Mouse (Mus musculus): ENCODE data around the gene Msln. TPM values are rescaled to one million over a fixed set of nuclear protein-coding genes. Genes with fewer than 3 reads are reported as not detected.

Gene Msln
- polyA plus RNA-seq, 1 experiment from 2014 or later, result not detected

DNA sequence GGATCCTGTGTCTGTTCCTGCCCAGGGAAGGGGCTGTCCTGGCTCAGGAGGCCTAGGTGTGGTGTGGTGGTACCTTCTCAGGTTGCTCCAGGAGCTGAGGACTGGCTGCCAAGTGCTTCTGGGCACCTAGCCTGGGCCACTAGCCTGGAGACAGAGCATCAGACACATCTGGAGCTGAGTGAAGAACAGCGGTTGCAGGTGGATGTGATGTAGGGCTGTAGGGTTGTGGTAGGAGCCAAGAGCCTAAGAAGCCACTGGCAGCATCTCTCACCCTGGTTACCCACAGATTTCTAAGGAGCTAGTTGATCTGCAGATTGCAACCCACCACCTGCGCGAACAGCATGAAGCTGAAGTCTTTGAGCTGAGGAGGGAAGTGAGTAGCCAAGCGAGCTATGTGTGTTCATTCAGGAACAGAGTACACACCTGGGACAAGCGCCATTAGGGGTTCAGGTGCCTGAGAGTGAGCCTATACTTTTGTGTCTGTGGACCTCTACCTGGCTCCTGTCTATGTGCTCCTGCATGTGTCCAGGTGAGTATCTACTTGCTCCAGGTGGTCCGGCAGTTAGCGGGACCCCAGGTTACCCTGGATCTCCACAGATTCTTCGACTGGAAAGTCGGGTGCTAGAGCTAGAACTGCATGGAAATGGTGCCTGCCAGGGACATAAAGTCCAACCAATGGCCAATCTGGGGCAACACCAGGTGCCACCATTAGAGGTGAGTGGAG, 32.8 kb upstream of the Msln start:
- H3K27ac ChIP-seq, result no peak overlapping the region
- H3K9ac ChIP-seq (replicated peaks), result no peak overlapping the region
- H3K36me3 ChIP-seq, result peaks cover 48% of the 10 kb centered on the region
- 89% methylated on average over 9 of the region's 9 CpGs for WGBS
- H3K4me2 ChIP-seq (replicated peaks), result no peak overlapping the region
- H3K27me3 ChIP-seq, result no peaks in the 10 kb centered on the region
- H3K4me1 ChIP-seq (replicated peaks), result peaks cover 40% of the 10 kb centered on the region
- ATAC-seq, result no peak
- H3K4me3 ChIP-seq (replicated peaks), result no peak overlapping the region
- H3K9me3 ChIP-seq, result no peaks in the 10 kb centered on the region

DNA sequence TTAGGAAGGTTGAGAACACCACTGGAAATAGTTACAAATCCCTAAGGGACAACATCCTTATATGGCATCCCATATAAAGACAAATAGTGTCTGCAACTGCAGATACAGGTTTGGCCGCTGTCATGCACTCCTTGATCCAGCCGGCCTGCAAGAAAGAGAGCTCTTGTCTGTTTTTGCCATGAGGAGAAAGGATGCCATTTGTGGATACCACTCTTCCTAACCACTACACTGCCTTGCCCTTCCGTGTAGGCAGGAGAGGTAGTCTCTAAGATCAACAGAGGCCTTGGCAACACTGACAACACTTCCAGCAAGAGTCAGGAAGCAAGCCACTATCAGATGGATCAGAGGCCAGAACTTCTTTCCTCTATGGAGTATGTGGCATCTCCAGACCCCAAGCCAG, 32.1 kb upstream of the Msln start, which contains the start of gene Ccdc78:
Gene Ccdc78 (plus strand): TSS at position 301 of the 400 bp plus-strand sequence.
- ATAC-seq, result no peak
- peak within 1 kb of the TSS; percentile 82 for H3K4me2 ChIP-seq (replicated peaks)
- peak within 1 kb of the TSS; percentile 69 for H3K4me3 ChIP-seq (replicated peaks)
- no peaks in the 10 kb centered on the region for H3K27me3 ChIP-seq
- H3K36me3 ChIP-seq, result peaks cover 54% of the 10 kb centered on the region
- peak within 1 kb of the TSS; percentile 77 for H3K27ac ChIP-seq
- peak within 1 kb of the TSS; percentile 84 for H3K9ac ChIP-seq (replicated peaks)
- H3K4me1 ChIP-seq (replicated peaks), result peaks cover 36% of the 10 kb centered on the region
- no peaks in the 10 kb centered on the region for H3K9me3 ChIP-seq
- WGBS, result 88% methylated on average over 3 of the region's 3 CpGs

DNA sequence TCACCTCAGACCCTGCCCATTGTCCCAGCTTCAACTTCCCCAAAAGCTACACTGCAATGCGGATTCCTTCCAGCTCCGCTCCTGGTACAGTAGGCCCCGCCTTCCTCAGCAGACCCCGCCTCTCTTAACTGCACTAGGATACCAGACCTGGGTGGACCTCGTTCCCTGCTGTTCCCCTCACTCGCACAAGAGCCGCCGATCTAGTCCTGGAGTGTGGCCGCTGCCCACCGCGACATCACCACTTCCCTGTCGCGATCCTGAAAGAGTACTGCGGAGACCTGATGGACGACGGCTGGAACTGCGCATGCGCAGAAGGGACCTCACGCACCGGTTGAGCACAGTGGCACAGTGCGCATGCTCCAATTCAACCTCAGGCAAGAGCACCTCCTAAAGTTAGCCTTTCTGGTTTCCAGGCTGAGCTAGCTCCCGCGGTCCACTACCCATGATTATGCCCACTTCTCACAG, 31.1 kb upstream of the Msln start, which contains the start of gene Haghl:
Gene Haghl (minus strand): TSS at position 393 of the 465 bp plus-strand sequence.
- WGBS, result under 1% methylated on average over 23 of the region's 23 CpGs
- Histone ChIP-seq H3K27ac (peak within 1 kb of the TSS; percentile 77), H3K36me3 (peaks cover 64% of the 10 kb centered on the region)

DNA sequence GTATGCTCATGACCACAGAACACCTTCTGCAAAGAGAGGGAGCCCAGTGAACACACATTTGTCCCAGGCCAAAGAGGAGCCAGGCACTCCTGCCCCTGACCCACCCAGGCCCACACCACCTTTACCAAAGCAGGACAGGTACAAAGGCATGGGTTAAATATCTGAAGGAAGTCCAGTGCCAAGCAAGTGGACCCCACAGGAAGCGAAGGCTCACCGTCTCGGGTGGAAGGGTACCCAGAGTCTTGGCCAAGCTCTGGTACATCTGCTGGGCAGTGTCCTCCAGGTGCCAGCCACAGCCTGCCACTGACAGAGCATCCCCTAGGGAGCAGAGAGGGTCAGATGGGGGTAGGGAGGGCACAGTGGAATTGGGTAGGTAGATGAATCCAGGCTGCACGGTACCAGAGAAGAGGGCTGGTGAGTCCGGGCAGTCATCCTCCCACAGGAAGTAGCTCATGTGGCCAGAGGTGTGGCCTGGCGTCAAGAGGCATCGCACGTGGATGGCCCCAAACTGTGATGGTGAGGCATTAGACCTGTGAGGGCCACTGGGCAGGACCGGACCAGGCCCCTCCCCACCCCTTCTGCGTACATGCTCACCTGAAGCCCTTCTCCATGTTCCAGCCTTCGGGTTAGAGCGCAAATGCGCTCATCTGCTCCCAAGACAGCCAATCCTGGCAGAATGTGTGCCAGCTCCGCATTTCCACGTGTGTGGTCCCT, 29.8 kb upstream of the Msln start:
- H3K27ac ChIP-seq, result no peak overlapping the region
- no peaks in the 10 kb centered on the region for H3K9me3 ChIP-seq
- no peaks in the 10 kb centered on the region for H3K27me3 ChIP-seq
- no peak for ATAC-seq
- peak overlapping the region; percentile 84 for H3K9ac ChIP-seq (replicated peaks)
- peak overlapping the region; percentile 82 for H3K4me2 ChIP-seq (replicated peaks)
- H3K4me3 ChIP-seq (replicated peaks), result peak overlapping the region; percentile 69
- H3K36me3 ChIP-seq, result peaks cover 63% of the 10 kb centered on the region
- H3K4me1 ChIP-seq (replicated peaks), result peaks cover 26% of the 10 kb centered on the region
- WGBS, result 84% methylated on average over 15 of the region's 15 CpGs

More for the DNA sequence above, 31.1 kb upstream of the Msln start, which contains the start of gene Haghl:
- Histone ChIP-seq H3K4me1 (replicated peaks) (peaks cover 26% of the 10 kb centered on the region), H3K27me3 (no peaks in the 10 kb centered on the region), H3K4me3 (replicated peaks) (peak within 1 kb of the TSS; percentile 69), H3K9ac (replicated peaks) (peak within 1 kb of the TSS; percentile 84), H3K4me2 (replicated peaks) (peak within 1 kb of the TSS; percentile 82), H3K9me3 (no peaks in the 10 kb centered on the region)
- peak; percentile 87 for ATAC-seq

DNA sequence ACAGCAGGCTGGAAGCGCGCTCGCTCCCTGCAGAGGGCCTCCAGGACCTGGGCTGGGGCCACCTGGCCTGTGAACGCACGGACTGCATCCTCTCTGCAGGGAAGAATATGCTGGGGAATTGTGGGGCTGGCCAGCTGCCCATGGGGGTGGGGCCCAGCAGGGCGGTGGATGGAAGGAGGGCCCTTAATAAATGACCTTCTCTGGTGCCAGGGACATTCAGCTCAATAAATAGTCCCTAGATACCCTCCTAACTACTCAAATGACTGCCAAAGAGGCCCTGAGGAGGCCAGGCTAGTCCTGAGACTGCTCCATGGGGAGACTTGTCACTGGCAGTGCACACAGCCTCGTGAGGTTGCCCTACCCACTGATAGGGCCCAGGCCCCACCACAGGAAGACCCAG, 28.9 kb upstream of the Msln start:
- Histone ChIP-seq H3K36me3 (peaks cover 64% of the 10 kb centered on the region), H3K27me3 (no peaks in the 10 kb centered on the region), H3K9me3 (no peaks in the 10 kb centered on the region), H3K9ac (replicated peaks) (no peak overlapping the region; the same call in 1 of the 2 replicates), H3K4me1 (replicated peaks) (peaks cover 26% of the 10 kb centered on the region), H3K4me3 (replicated peaks) (no peak overlapping the region), H3K4me2 (replicated peaks) (no peak overlapping the region), H3K27ac (no peak overlapping the region)
- no peak for ATAC-seq
- 83% methylated on average over 7 of the region's 7 CpGs for WGBS

DNA sequence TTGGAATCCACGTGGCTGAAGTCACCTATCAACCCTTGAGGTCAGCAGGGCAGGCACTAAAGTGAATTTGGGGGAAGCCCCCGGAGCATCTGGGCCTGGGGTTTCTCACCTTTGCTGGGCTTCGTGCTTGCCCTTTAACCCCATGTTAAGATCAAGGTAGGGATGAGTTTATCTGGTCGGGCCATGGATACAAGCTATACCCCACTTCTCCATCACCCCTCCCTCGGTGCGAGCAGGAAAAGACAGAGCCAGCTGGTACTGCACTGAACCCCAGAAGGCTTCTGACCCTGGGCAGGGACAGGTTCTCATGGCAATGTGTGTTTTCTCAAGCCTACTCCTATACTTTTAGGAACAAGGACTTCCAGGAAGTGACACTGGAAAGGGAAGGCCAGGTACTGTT, 27.2 kb upstream of the Msln start:
- H3K9ac ChIP-seq (replicated peaks), result no peak overlapping the region
- H3K36me3 ChIP-seq, result peaks cover 66% of the 10 kb centered on the region
- H3K27ac ChIP-seq, result 0 out of 2 replicates have a peak overlapping the region, but pooled peaks have one; percentile 30
- WGBS, result 84% methylated on average over 6 of the region's 6 CpGs
- no peak overlapping the region for H3K4me2 ChIP-seq (replicated peaks)
- H3K9me3 ChIP-seq, result no peaks in the 10 kb centered on the region
- ATAC-seq, result no peak
- peaks cover 26% of the 10 kb centered on the region for H3K4me1 ChIP-seq (replicated peaks)
- no peak overlapping the region for H3K4me3 ChIP-seq (replicated peaks)
- no peaks in the 10 kb centered on the region for H3K27me3 ChIP-seq

DNA sequence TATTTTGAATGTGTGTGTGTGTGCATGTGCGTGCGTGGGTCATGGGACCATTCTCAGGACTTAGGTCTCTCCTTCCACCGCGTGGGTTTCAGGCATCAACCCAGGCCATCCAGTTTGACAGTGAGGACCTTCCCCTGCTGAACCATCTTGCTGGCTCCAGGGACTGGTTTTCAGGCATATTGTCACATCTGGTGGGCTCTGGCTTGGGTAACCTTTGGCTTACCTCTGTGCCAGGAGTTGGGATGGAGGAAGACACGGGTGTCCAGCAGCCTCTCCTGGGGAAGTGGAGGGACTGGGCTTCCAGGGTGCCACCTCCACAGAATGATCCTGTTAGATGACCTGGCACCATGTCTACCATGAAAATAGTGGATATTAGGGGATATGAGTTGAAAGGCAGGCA, 23.8 kb upstream of the Msln start:
- Histone ChIP-seq H3K4me2 (replicated peaks) (no peak overlapping the region), H3K27me3 (no peaks in the 10 kb centered on the region), H3K4me1 (replicated peaks) (peaks cover 12% of the 10 kb centered on the region), H3K36me3 (peaks cover 52% of the 10 kb centered on the region), H3K9ac (replicated peaks) (no peak overlapping the region), H3K4me3 (replicated peaks) (no peak overlapping the region), H3K9me3 (no peaks in the 10 kb centered on the region), H3K27ac (no peak overlapping the region)
- no peak for ATAC-seq
- WGBS, result 92% methylated on average over 5 of the region's 5 CpGs

DNA sequence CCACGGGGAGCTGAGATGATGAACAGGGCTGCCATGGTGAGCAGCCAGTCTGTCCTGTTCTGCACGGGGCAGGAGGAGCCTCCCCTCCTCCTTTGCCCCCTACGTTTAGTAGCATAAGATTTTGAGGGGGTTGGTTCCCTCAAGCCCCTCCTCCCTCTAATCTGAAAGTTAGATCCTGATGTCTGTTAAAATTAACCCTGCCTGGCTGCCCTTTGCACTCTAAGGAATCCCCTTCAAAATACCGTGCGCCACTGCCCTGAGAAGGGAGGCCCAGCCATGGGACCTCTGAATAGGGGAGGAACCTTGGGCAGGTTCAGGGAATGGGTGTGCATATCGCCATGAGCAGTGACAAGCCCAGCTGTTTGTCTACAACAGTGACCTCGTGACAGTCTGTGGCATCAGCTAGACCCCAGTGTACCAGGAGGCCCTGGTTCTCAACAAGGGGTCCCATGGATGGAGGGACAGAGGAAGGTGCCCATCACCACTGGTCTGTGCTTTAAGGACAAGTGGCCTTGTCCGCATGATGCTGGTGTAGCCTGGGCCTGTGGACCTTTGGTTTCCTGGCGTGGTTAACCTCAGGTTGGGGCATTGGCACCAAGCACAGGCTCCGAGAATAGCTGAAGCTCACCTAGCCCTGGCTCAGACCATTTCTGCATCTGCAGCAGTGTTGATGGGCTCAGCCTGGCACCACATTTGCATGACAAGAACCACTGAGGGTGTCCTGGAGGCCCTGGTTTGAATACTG, 21.3 kb upstream of the Msln start:
- H3K4me3 ChIP-seq (replicated peaks), result no peak overlapping the region
- H3K4me1 ChIP-seq (replicated peaks), result peaks cover 9% of the 10 kb centered on the region
- H3K9me3 ChIP-seq, result no peaks in the 10 kb centered on the region
- peak overlapping the region; percentile 79; the same call in 1 of the 2 replicates for H3K4me2 ChIP-seq (replicated peaks)
- no peak overlapping the region for H3K9ac ChIP-seq (replicated peaks)
- WGBS, result 83% methylated on average over 10 of the region's 10 CpGs
- peaks cover 28% of the 10 kb centered on the region for H3K36me3 ChIP-seq
- no peak overlapping the region for H3K27ac ChIP-seq
- H3K27me3 ChIP-seq, result no peaks in the 10 kb centered on the region
- ATAC-seq, result no peak

DNA sequence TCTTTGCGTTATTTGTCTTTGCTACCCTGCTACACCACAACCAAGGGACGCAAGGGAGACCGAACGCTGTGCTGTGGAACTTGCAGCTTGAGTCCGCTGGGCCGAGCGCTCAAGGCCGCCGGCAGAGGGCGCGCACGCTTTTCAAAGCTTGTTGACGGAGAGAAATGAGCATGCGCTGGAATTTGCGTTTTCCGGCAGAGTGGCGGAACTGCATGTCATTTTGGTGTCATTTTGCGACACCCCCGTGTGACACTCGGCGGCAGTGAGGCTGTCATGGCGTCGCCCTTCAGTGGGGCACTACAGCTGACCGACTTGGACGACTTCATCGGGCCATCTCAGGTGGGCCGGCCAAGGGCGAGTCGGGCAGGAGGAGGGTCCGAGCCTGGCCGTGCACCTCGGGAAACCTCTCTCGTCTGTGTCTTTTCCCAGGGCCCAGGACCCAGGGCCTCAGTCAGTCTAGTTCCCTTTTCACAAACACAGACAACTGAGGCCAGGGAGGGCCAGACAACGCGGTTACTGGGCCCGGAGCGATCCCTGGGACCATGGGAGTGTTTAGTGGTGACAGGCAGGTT, 19.5 kb upstream of the Msln start, which contains the start of gene Narfl:
Gene Narfl (plus strand): TSS at position 228 of the 572 bp plus-strand sequence.
- Histone ChIP-seq H3K9me3 (no peaks in the 10 kb centered on the region), H3K27ac (no peak within 1 kb of the TSS)
- WGBS, result under 1% methylated on average over 37 of the region's 37 CpGs

DNA sequence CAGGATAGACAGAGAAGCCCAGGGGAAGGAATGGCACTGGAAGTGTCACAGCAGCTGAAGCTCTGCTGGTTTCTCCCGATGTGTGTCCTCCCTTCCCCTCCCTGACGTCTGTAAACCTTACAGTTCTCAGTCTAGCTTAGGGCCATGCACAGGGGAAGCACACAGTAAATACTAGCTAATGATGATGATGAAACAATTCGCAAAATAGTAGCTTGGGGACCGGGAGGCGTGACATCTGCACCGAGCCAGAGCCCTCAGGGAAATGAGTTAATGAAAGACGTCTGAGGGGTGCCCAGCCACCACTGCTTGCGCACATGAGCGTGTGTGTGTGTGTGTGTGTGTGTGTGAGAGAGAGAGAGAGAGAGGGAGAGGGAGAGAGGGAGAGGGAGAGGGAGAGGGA, 15.2 kb upstream of the Msln start:
- H3K4me1 ChIP-seq (replicated peaks), result peaks cover 5% of the 10 kb centered on the region
- WGBS, result 66% methylated on average over 9 of the region's 9 CpGs
- no peak overlapping the region for H3K4me3 ChIP-seq (replicated peaks)
- no peak overlapping the region for H3K9ac ChIP-seq (replicated peaks)
- no peak overlapping the region for H3K27ac ChIP-seq
- no peaks in the 10 kb centered on the region for H3K36me3 ChIP-seq
- H3K27me3 ChIP-seq, result peaks cover 22% of the 10 kb centered on the region; the same call in 1 of the 2 replicates
- no peaks in the 10 kb centered on the region for H3K9me3 ChIP-seq
- no peak for ATAC-seq
- H3K4me2 ChIP-seq (replicated peaks), result no peak overlapping the region

More for the DNA sequence above, 19.5 kb upstream of the Msln start, which contains the start of gene Narfl:
- 0 out of 2 replicates have a peak, but pooled peaks cover 7% of the 10 kb centered on the region for H3K27me3 ChIP-seq
- ATAC-seq, result peak; percentile 91
- peak within 1 kb of the TSS; percentile 76 for H3K4me3 ChIP-seq (replicated peaks)
- H3K36me3 ChIP-seq, result peaks cover 17% of the 10 kb centered on the region
- H3K4me1 ChIP-seq (replicated peaks), result peaks cover 9% of the 10 kb centered on the region
- H3K4me2 ChIP-seq (replicated peaks), result peak within 1 kb of the TSS; percentile 79
- peak within 1 kb of the TSS; percentile 80 for H3K9ac ChIP-seq (replicated peaks)

DNA sequence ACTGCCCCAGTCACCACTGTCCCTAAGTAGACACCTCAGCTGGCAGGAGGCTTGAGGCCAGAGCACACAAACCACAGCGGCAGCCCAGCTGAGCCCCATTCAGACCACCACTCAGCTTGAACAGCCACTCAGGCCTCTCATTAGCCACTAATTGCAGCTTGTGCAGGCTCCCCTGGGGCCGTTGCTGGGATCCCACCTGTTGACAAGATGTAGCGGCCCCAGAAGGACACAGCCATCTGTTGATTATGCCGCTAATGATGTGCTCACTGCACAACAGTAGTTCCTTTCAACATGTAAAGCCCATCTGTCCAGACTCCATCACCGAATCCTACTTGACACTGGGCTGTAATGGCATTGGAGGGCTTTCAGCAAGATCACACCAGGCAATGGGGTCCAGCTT, 11.7 kb upstream of the Msln start:
- no peak overlapping the region for H3K4me2 ChIP-seq (replicated peaks)
- ATAC-seq, result peak; percentile 56
- H3K4me1 ChIP-seq (replicated peaks), result no peaks in the 10 kb centered on the region
- H3K9ac ChIP-seq (replicated peaks), result no peak overlapping the region
- no peak overlapping the region for H3K4me3 ChIP-seq (replicated peaks)
- 49% methylated on average over 5 of the region's 5 CpGs for WGBS
- no peaks in the 10 kb centered on the region for H3K9me3 ChIP-seq
- peaks cover 28% of the 10 kb centered on the region for H3K27me3 ChIP-seq
- no peaks in the 10 kb centered on the region for H3K36me3 ChIP-seq
- no peak overlapping the region for H3K27ac ChIP-seq
